Mouse (Mus musculus): ENCODE measurements around the gene Gtf2ird2.

DNA sequence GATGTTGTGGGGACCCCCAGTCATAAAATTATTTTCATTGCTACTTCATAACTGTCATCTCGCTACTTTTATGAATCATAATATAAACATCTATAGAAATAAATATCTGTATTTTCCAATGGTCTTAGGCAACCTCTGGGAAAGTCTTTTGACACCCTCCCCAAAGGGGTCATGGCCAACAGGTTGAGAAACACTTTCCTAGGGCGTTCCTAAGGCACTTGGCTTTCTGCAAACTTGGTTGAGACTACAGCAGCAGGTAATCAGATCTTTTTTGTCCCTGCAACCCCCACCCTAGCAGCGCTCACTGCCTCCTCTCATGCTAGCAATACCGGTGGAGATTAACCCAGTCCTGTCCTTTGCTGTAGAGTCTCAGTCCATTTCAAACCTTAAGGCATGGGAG, 37.5 kb downstream of the Gtf2ird2 start:
- no peak for TF ChIP-seq EP300 (IDR thresholded peaks at IDR 0.05)
- no peak for TF ChIP-seq CTCF (IDR thresholded peaks at IDR 0.05)

All from lung, postnatal 0 days (tissue).